Mouse (Mus musculus) MEL (cell line): Measurements from ENCODE around the gene Naa50.

Source experiments
- CHD1 ChIP-seq: IDR thresholded peaks from 2 replicates; pipeline ENCODE4 v1.6.1; 2012; ENCODE audit warnings: low read depth, mild to moderate bottlenecking, inconsistent platforms, low read length, improper control_type of control experiment
- CTCF ChIP-seq, 3 experiments: IDR thresholded peaks in 2 of 3; conservative IDR thresholded peaks in 1 of 3; 2 replicates each; pipeline ENCODE4 v1.5.1; 2011 to 2012; ENCODE audit warnings: low read length in 3 of 3, low read depth in 2 of 3, mild to moderate bottlenecking in 2 of 3, improper control_type of control experiment in 1 of 3, inconsistent platforms in 1 of 3, mixed read lengths in 1 of 3, moderate library complexity in 1 of 3; ENCODE audit not compliant: control insufficient read depth in 1 of 3, insufficient read depth in 1 of 3, poor library complexity in 1 of 3, severe bottlenecking in 1 of 3
- GATA1 ChIP-seq: IDR thresholded peaks from 2 replicates; pipeline ENCODE4 v1.6.1; 2011; ENCODE audit warnings: low read depth, low read length, improper control_type of control experiment
- HCFC1 ChIP-seq: IDR thresholded peaks from 2 replicates; pipeline ENCODE4 v1.6.1; 2012; ENCODE audit warnings: low read depth, mild to moderate bottlenecking, inconsistent platforms, low read length, improper control_type of control experiment, moderate library complexity
- MAX ChIP-seq: IDR thresholded peaks from 2 replicates; pipeline ENCODE4 v1.6.1; 2011; ENCODE audit warnings: low read length, improper control_type of control experiment
- MXI1 ChIP-seq: IDR thresholded peaks from 2 replicates; pipeline ENCODE4 v1.6.1; 2011; ENCODE audit warnings: mild to moderate bottlenecking, low read depth, low read length, improper control_type of control experiment
- NRF1 ChIP-seq: IDR thresholded peaks from 2 replicates; pipeline ENCODE4 v1.6.1; 2014; ENCODE audit warnings: low read depth, mild to moderate bottlenecking, inconsistent platforms, low read length, improper control_type of control experiment, moderate library complexity; ENCODE audit not compliant: poor library complexity, insufficient read depth, severe bottlenecking
- POLR2A ChIP-seq, 2 experiments: IDR thresholded peaks; 2 replicates each; pipeline ENCODE4 v1.6.1; 2011 to 2012; ENCODE audit warnings: low read length in 2 of 2, mild to moderate bottlenecking in 2 of 2, control low read depth in 1 of 2, improper control_type of control experiment in 1 of 2, low read depth in 1 of 2, moderate library complexity in 1 of 2; ENCODE audit not compliant: control insufficient read depth in 1 of 2, insufficient read depth in 1 of 2, poor library complexity in 1 of 2
- RAD21 ChIP-seq: IDR thresholded peaks from 2 replicates; pipeline ENCODE4 v1.6.1; 2011; ENCODE audit warnings: mild to moderate bottlenecking, low read depth, low read length, improper control_type of control experiment
- SIN3A ChIP-seq: IDR thresholded peaks from 2 replicates; pipeline ENCODE4 v1.6.1; 2012; ENCODE audit warnings: low read length, improper control_type of control experiment, inconsistent platforms
- TBP ChIP-seq: IDR thresholded peaks from 2 replicates; pipeline ENCODE4 v1.8.0; 2011; ENCODE audit warnings: low read depth, low read length, improper control_type of control experiment
- TCF12 ChIP-seq: IDR thresholded peaks from 2 replicates; pipeline ENCODE4 v1.6.1; 2014; ENCODE audit warnings: low read depth, mild to moderate bottlenecking, inconsistent platforms, low read length, improper control_type of control experiment, moderate library complexity
- USF2 ChIP-seq, 2 experiments: IDR thresholded peaks; 2 replicates each; pipeline ENCODE4 v1.6.1; 2011 to 2012; ENCODE audit warnings: improper control_type of control experiment in 2 of 2, low read length in 2 of 2, borderline replicate concordance in 1 of 2, inconsistent platforms in 1 of 2, low read depth in 1 of 2, mild to moderate bottlenecking in 1 of 2; ENCODE audit not compliant: insufficient read depth in 1 of 2
- ZNF384 ChIP-seq: IDR thresholded peaks from 2 replicates; pipeline ENCODE4 v1.6.1; 2012; ENCODE audit warnings: low read depth, mild to moderate bottlenecking, inconsistent platforms, low read length, improper control_type of control experiment

DNA sequence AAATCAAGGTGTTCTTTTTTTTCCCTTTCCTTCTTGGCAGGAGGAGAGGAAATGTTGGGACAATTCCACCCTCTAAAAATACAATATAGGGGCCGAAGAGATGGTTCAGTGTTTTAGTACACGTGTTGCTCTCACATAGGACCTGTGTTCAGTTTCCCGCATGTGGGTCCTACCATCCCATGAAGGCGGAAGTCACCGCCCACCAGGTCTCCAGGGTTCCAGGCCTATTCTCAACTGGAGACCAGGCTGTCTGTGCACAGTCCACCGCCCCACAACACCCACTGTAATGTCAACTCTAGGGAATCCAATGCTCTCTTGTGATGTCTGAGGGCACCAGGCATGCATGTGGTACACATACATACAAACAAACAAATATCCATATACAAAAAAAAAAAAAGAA lies 17.5 kb upstream of the Naa50 start:
- TF ChIP-seq USF2 (IDR thresholded peaks at IDR 0.05; ENCODE audit: borderline replicate concordance in 1 of 2, insufficient read depth in 1 of 2, low read depth in 1 of 2, low read length in 2 of 2) (no peak), GATA1 (no peak), CTCF (IDR thresholded peaks at IDR 0.05 in 2 of 3, conservative IDR thresholded peaks at IDR 0.05 in 1 of 3; ENCODE audit: control insufficient read depth in 1 of 3, insufficient read depth in 1 of 3, low read depth in 2 of 3, low read length in 3 of 3, poor library complexity in 1 of 3, severe bottlenecking in 1 of 3) (no peak), MXI1 (no peak), CHD1 (no peak), RAD21 (no peak), POLR2A (IDR thresholded peaks at IDR 0.05; ENCODE audit: control insufficient read depth in 1 of 2, insufficient read depth in 1 of 2, low read depth in 1 of 2, low read length in 2 of 2, poor library complexity in 1 of 2) (no peak), HCFC1 (no peak), MAX (no peak), SIN3A (no peak), TBP (no peak), ZNF384 (no peak), NRF1 (no peak), TCF12 (no peak)
